Mouse (Mus musculus) lung, postnatal 14 days (tissue): ENCODE measurements around the gene Olfr1090.

Experiments
- DNase-seq: peaks from one replicate; pipeline ENCODE4 v3.0.0; 2021

Olfr1090 gene

GRCm38 (mm10) chr2:86758893-86759292 is at the start of gene Olfr1090:
TSS of gene Olfr1090 (minus strand) at chr2:86758993.
- DNase-seq, result no peak

GRCm38 (mm10) chr2:86782179-86782578 is 23.4 kb upstream of the Olfr1090 start, which contains the start of gene Olfr1093:
TSS of gene Olfr1093 (plus strand) at chr2:86782479.
- DNase-seq, result no peak

- DNase-seq, result no peak
These were observed 2.3 kb upstream of the Olfr1090 start for GRCm38 (mm10) chr2:86761050-86761449.

- no peak for DNase-seq
These were observed 25.2 kb downstream of the Olfr1090 start, which contains the start of gene Olfr1089 for GRCm38 (mm10) chr2:86733601-86734000. TSS of gene Olfr1089 (minus strand) at chr2:86733701.
